Mouse (Mus musculus): ENCODE data around the gene Gm14443.
"Not testable (repeated sequence)": the region's sequence is repeated elsewhere in the genome, so short reads cannot be mapped to it uniquely, and the experiment has no call there.

The Gm14443 gene

GRCm38 (mm10) chr2:175175401-175176180, at the start of gene Gm14443:
TSS of gene Gm14443 (minus strand) at chr2:175175871.
- not testable (repeated sequence) for DNase-seq (ENCODE audit: low spot score)

- DNase-seq (ENCODE audit: low spot score): not testable (repeated sequence)
These were observed 31.1 kb upstream of the Gm14443 start, which contains the start of gene Gm14391 for GRCm38 (mm10) chr2:175206732-175207131. TSS of gene Gm14391 (minus strand) at chr2:175206917.

GRCm38 (mm10) chr2:175179008-175179407, 3.3 kb upstream of the Gm14443 start:
- not testable (repeated sequence) for DNase-seq (ENCODE audit: low spot score)

GRCm38 (mm10) chr2:175176312-175176711, 641 bp upstream of the Gm14443 start:
- DNase-seq (ENCODE audit: low spot score): no peak

- DNase-seq (ENCODE audit: low spot score): not testable (repeated sequence)
These were observed 1.6 kb downstream of the Gm14443 start for GRCm38 (mm10) chr2:175174058-175174457.

- DNase-seq (ENCODE audit: low spot score): not testable (repeated sequence)
These were observed 2.6 kb downstream of the Gm14443 start for GRCm38 (mm10) chr2:175172906-175173595.

- DNase-seq (ENCODE audit: low spot score): no peak
These were observed 3.5 kb downstream of the Gm14443 start for GRCm38 (mm10) chr2:175172123-175172522.

GRCm38 (mm10) chr2:175166870-175167269, 8.8 kb downstream of the Gm14443 start:
- DNase-seq (ENCODE audit: low spot score): not testable (repeated sequence)

- not testable (repeated sequence) for DNase-seq (ENCODE audit: low spot score)
These were observed 10.6 kb downstream of the Gm14443 start for GRCm38 (mm10) chr2:175165110-175165509.

GRCm38 (mm10) chr2:175161438-175161837, 14.2 kb downstream of the Gm14443 start:
- DNase-seq (ENCODE audit: low spot score): not testable (repeated sequence)

GRCm38 (mm10) chr2:175158642-175159041, 17.0 kb downstream of the Gm14443 start:
- DNase-seq (ENCODE audit: low spot score): no peak

- DNase-seq (ENCODE audit: low spot score): no peak
These were observed 19.0 kb downstream of the Gm14443 start for GRCm38 (mm10) chr2:175156696-175157095.

- not testable (repeated sequence) for DNase-seq (ENCODE audit: low spot score)
These were observed 33.7 kb downstream of the Gm14443 start, which contains the start of gene Gm14399 for GRCm38 (mm10) chr2:175141993-175142295. TSS of gene Gm14399 (minus strand) at chr2:175142012.

GRCm38 (mm10) chr2:175141118-175141992, 34.3 kb downstream of the Gm14443 start:
- DNase-seq (ENCODE audit: low spot score): not testable (repeated sequence)

GRCm38 (mm10) chr2:175140624-175141023, 35.0 kb downstream of the Gm14443 start:
- DNase-seq (ENCODE audit: low spot score): not testable (repeated sequence)
